Mouse (Mus musculus) limb, embryonic 13.5 days (tissue): ENCODE data around the gene Mall. TPM values are rescaled to one million over a fixed set of nuclear protein-coding genes. Genes with fewer than 3 reads are reported as not detected.

Source experiments
- ATAC-seq: fragments of 200-750 bp; cut with Nextera tagmentation; 2 replicates; pipeline ENCODE4 v1.8.0; 2017; ENCODE audit warnings: low read depth, moderate number of reproducible peaks, moderate TSS enrichment; ENCODE audit not compliant: low FRiP score
- H3K27ac ChIP-seq: fragments of 300-500 bp; sonication (generic); 2 replicates; pipeline ENCODE4 v1.5.1; 2015; ENCODE audit warnings: inconsistent platforms, mild to moderate bottlenecking, moderate library complexity
- H3K27me3 ChIP-seq: fragments of 300-500 bp; sonication (generic); 2 replicates; pipeline ENCODE4 v1.6.1; 2015; ENCODE audit warnings: mild to moderate bottlenecking, inconsistent platforms
- H3K36me3 ChIP-seq: fragments of 300-500 bp; sonication (generic); 2 replicates; pipeline ENCODE4 v1.6.1; 2015; ENCODE audit warnings: inconsistent platforms, mild to moderate bottlenecking, moderate library complexity
- H3K4me1 ChIP-seq: fragments of 300-500 bp; sonication (generic); 2 replicates; pipeline ENCODE4 v1.6.1; 2015; ENCODE audit warnings: inconsistent platforms
- H3K4me2 ChIP-seq: fragments of 300-500 bp; sonication (generic); replicated peaks from 2 replicates; pipeline ENCODE4 v1.6.1; 2015; ENCODE audit warnings: inconsistent platforms, mild to moderate bottlenecking, moderate library complexity
- H3K4me3 ChIP-seq: fragments of 300-500 bp; sonication (generic); 2 replicates; pipeline ENCODE4 v1.5.1; 2015; ENCODE audit warnings: moderate library complexity, mild to moderate bottlenecking, inconsistent platforms
- H3K9ac ChIP-seq: fragments of 300-500 bp; sonication (generic); 2 replicates; pipeline ENCODE4 v1.6.1; 2015; ENCODE audit warnings: mild to moderate bottlenecking, inconsistent platforms
- H3K9me3 ChIP-seq: fragments of 300-500 bp; sonication (generic); 2 replicates; pipeline ENCODE4 v1.6.1; 2016; ENCODE audit warnings: inconsistent platforms
- WGBS: fragments of 180-500 bp; shearing (Covaris S2); methylation state at CpG from one replicate; pipeline ENCODE4 v1.1.7; 2015; 5-methylcytosine and 5-hydroxymethylcytosine counted together
- polyA plus RNA-seq: library from polyadenylated mRNA; unstranded; fragments of >200 nt; fragmentation: Nextera tagmentation; extraction: Ambion mirVana; gene quantifications from 2 replicates; pipeline ENCODE4 v1.2.1, GENCODE M21; 2015

Gene Mall
- polyA plus RNA-seq, 1 experiment from 2014 or later: 6.5 TPM

GRCm38 (mm10) chr2:127749376-127749775 is 19.6 kb upstream of the Mall start:
- Histone ChIP-seq H3K4me1 (no peaks in the 10 kb centered on the region), H3K4me3 (no peak overlapping the region), H3K9ac (no peak overlapping the region), H3K27ac (no peak overlapping the region), H3K36me3 (0 out of 2 replicates have a peak, but pooled peaks cover 8% of the 10 kb centered on the region), H3K9me3 (no peaks in the 10 kb centered on the region), H3K27me3 (no peaks in the 10 kb centered on the region), H3K4me2 (no peak overlapping the region)
- no peak for ATAC-seq
- WGBS: 59% methylated on average over 1 of the region's 1 CpGs

GRCm38 (mm10) chr2:127748316-127748715 is 18.6 kb upstream of the Mall start:
- H3K9ac ChIP-seq: no peak overlapping the region
- H3K27me3 ChIP-seq: no peaks in the 10 kb centered on the region
- no peaks in the 10 kb centered on the region for H3K4me1 ChIP-seq
- 0 out of 2 replicates have a peak, but pooled peaks cover under 1% of the 10 kb centered on the region for H3K36me3 ChIP-seq
- no peak overlapping the region for H3K4me3 ChIP-seq
- no peaks in the 10 kb centered on the region for H3K9me3 ChIP-seq
- H3K4me2 ChIP-seq: no peak overlapping the region
- no peak for ATAC-seq
- no peak overlapping the region for H3K27ac ChIP-seq
- WGBS: 75% methylated on average over 7 of the region's 7 CpGs

- 67% methylated on average over 3 of the region's 3 CpGs for WGBS
Observed at GRCm38 (mm10) chr2:127742637-127743036, 12.9 kb upstream of the Mall start.

GRCm38 (mm10) chr2:127740756-127741519 is 11.2 kb upstream of the Mall start:
- Histone ChIP-seq H3K4me3 (no peak overlapping the region), H3K36me3 (peaks cover 7% of the 10 kb centered on the region), H3K9me3 (no peaks in the 10 kb centered on the region), H3K27ac (no peak overlapping the region), H3K27me3 (no peaks in the 10 kb centered on the region), H3K4me2 (no peak overlapping the region), H3K4me1 (no peaks in the 10 kb centered on the region), H3K9ac (no peak overlapping the region)
- no peak for ATAC-seq
- 68% methylated on average over 9 of the region's 9 CpGs for WGBS

More at GRCm38 (mm10) chr2:127742637-127743036, 12.9 kb upstream of the Mall start:
- no peak overlapping the region; the same call in 1 of the 2 replicates for H3K9ac ChIP-seq
- no peak overlapping the region for H3K4me3 ChIP-seq
- H3K4me1 ChIP-seq: no peaks in the 10 kb centered on the region
- H3K27me3 ChIP-seq: no peaks in the 10 kb centered on the region
- H3K27ac ChIP-seq: peak overlapping the region; percentile 61; the same call in 1 of the 2 replicates
- no peak overlapping the region for H3K4me2 ChIP-seq
- ATAC-seq: no peak
- H3K9me3 ChIP-seq: no peaks in the 10 kb centered on the region
- H3K36me3 ChIP-seq: peaks cover 7% of the 10 kb centered on the region

GRCm38 (mm10) chr2:127737885-127738284 is 8.2 kb upstream of the Mall start:
- 0 out of 2 replicates have a peak, but pooled peaks cover 3% of the 10 kb centered on the region for H3K4me1 ChIP-seq
- H3K4me2 ChIP-seq: no peak overlapping the region
- no peaks in the 10 kb centered on the region for H3K27me3 ChIP-seq
- no peaks in the 10 kb centered on the region for H3K9me3 ChIP-seq
- no peak for ATAC-seq
- H3K9ac ChIP-seq: no peak overlapping the region
- peaks cover 7% of the 10 kb centered on the region for H3K36me3 ChIP-seq
- 77% methylated on average over 3 of the region's 3 CpGs for WGBS
- H3K4me3 ChIP-seq: no peak overlapping the region
- no peak overlapping the region for H3K27ac ChIP-seq

GRCm38 (mm10) chr2:127736631-127737209 is 7.0 kb upstream of the Mall start:
- Histone ChIP-seq H3K9ac (no peak overlapping the region), H3K9me3 (no peaks in the 10 kb centered on the region), H3K4me2 (no peak overlapping the region), H3K36me3 (peaks cover 4% of the 10 kb centered on the region; the same call in 1 of the 2 replicates), H3K27ac (no peak overlapping the region), H3K4me1 (0 out of 2 replicates have a peak, but pooled peaks cover 3% of the 10 kb centered on the region), H3K4me3 (no peak overlapping the region), H3K27me3 (no peaks in the 10 kb centered on the region)
- ATAC-seq: no peak
- 80% methylated on average over 6 of the region's 6 CpGs for WGBS

GRCm38 (mm10) chr2:127735512-127736145 is 5.9 kb upstream of the Mall start:
- Histone ChIP-seq H3K27me3 (peaks cover 4% of the 10 kb centered on the region), H3K4me1 (peaks cover 6% of the 10 kb centered on the region), H3K9ac (no peak overlapping the region), H3K27ac (no peak overlapping the region), H3K4me2 (no peak overlapping the region), H3K9me3 (no peaks in the 10 kb centered on the region), H3K36me3 (no peaks in the 10 kb centered on the region), H3K4me3 (no peak overlapping the region)
- WGBS: 56% methylated on average over 9 of the region's 9 CpGs
- ATAC-seq: no peak

- Histone ChIP-seq H3K27me3 (peaks cover 12% of the 10 kb centered on the region), H3K27ac (no peak overlapping the region), H3K9me3 (no peaks in the 10 kb centered on the region), H3K9ac (no peak overlapping the region), H3K4me2 (no peak overlapping the region), H3K4me1 (peaks cover 13% of the 10 kb centered on the region), H3K4me3 (no peak overlapping the region), H3K36me3 (no peaks in the 10 kb centered on the region)
- ATAC-seq: no peak
- WGBS: 74% methylated on average over 5 of the region's 5 CpGs
Observed at GRCm38 (mm10) chr2:127734889-127735288, 5.2 kb upstream of the Mall start.

GRCm38 (mm10) chr2:127730301-127730997 is 717 bp upstream of the Mall start:
- Histone ChIP-seq H3K9ac (no peak overlapping the region), H3K27me3 (peaks cover 20% of the 10 kb centered on the region), H3K4me3 (no peak overlapping the region), H3K4me2 (no peak overlapping the region), H3K36me3 (no peaks in the 10 kb centered on the region), H3K27ac (no peak overlapping the region), H3K9me3 (no peaks in the 10 kb centered on the region), H3K4me1 (peaks cover 27% of the 10 kb centered on the region)
- 47% methylated on average over 7 of the region's 7 CpGs for WGBS
- ATAC-seq: peak; percentile 11; the same call in 1 of the 2 replicates

- peak overlapping the region; percentile 62 for H3K4me2 ChIP-seq
- H3K27me3 ChIP-seq: peaks cover 20% of the 10 kb centered on the region
- peaks cover 25% of the 10 kb centered on the region for H3K4me1 ChIP-seq
- H3K27ac ChIP-seq: no peak overlapping the region
- ATAC-seq: no peak
- no peak overlapping the region for H3K9ac ChIP-seq
- no peaks in the 10 kb centered on the region for H3K36me3 ChIP-seq
- no peaks in the 10 kb centered on the region for H3K9me3 ChIP-seq
- peak overlapping the region; percentile 34 for H3K4me3 ChIP-seq
- WGBS: 26% methylated on average over 15 of the region's 15 CpGs
Observed at GRCm38 (mm10) chr2:127728661-127729450, 876 bp downstream of the Mall start.

- Histone ChIP-seq H3K27me3 (peaks cover 20% of the 10 kb centered on the region), H3K27ac (no peak overlapping the region), H3K4me2 (no peak overlapping the region), H3K36me3 (no peaks in the 10 kb centered on the region), H3K9me3 (no peaks in the 10 kb centered on the region), H3K4me3 (no peak overlapping the region), H3K4me1 (peaks cover 30% of the 10 kb centered on the region), H3K9ac (no peak overlapping the region)
- ATAC-seq: no peak
- WGBS: 79% methylated on average over 6 of the region's 6 CpGs
Observed at GRCm38 (mm10) chr2:127728146-127728545, 1.6 kb downstream of the Mall start.
